Mouse (Mus musculus): ENCODE results near the gene Snx27. TPM values are rescaled to one million over a fixed set of nuclear protein-coding genes. Genes with fewer than 3 reads are reported as not detected.

Snx27 gene
- polyA plus RNA-seq, 1 experiment from 2014 or later, result 42.8 TPM

DNA sequence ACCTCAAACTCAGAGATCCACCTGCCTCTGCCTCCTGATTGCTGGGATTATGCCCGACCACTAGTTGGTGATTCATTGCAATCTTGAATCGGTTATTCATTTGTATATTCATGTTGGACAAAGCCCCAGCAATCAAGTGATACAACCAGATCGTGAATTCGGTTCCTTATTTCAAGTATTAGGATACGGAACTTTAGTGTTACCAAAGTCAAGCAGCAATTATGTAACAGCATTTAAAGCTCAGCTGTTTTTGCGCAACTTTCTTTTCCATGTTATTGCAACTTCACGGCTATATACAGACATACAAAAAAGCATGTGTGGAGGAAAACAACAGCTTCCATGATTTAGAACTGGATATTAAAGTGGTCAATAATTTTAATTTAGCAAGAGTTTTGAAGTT lies 428 bp upstream of the Snx27 start:
- Histone ChIP-seq H3K27me3 (replicated peaks; ENCODE audit: control insufficient read depth, insufficient read depth, low read length) (no peaks in the 10 kb centered on the region), H3K4me3 (ENCODE audit: low read depth, low read length) (no peak overlapping the region), H3K9me3 (replicated peaks; ENCODE audit: control insufficient read depth, low read length) (no peaks in the 10 kb centered on the region), H3K9ac (ENCODE audit: low read length) (no peak overlapping the region), H3K36me3 (ENCODE audit: control insufficient read depth, insufficient read depth, low read length) (no peaks in the 10 kb centered on the region), H3K4me1 (ENCODE audit: control insufficient read depth, insufficient read depth, low read length) (peaks cover 4% of the 10 kb centered on the region; the same call in 1 of the 2 replicates), H3K27ac (ENCODE audit: low read depth, low read length) (no peak overlapping the region), H3K4me2 (ENCODE audit: low read length) (no peak overlapping the region)
- WGBS, result 72% methylated on average over 7 of the region's 7 CpGs
- DNase-seq (ENCODE audit: low spot score) (no peak), ATAC-seq (no peak)

GRCm38 (mm10) chr3:94581793-94582455 lies 592 bp downstream of the Snx27 start:
- Histone ChIP-seq H3K9ac (ENCODE audit: low read length) (peak overlapping the region; percentile 88), H3K9me3 (replicated peaks; ENCODE audit: control insufficient read depth, low read length) (no peaks in the 10 kb centered on the region), H3K4me2 (ENCODE audit: low read length) (peak overlapping the region; percentile 90), H3K36me3 (ENCODE audit: control insufficient read depth, insufficient read depth, low read length) (no peaks in the 10 kb centered on the region), H3K27ac (ENCODE audit: low read depth, low read length) (peak overlapping the region; percentile 87), H3K4me3 (ENCODE audit: low read depth, low read length) (peak overlapping the region; percentile 85), H3K27me3 (replicated peaks; ENCODE audit: control insufficient read depth, insufficient read depth, low read length) (no peaks in the 10 kb centered on the region), H3K4me1 (ENCODE audit: control insufficient read depth, insufficient read depth, low read length) (peaks cover 4% of the 10 kb centered on the region; the same call in 1 of the 2 replicates)
- DNase-seq (ENCODE audit: low spot score) (no peak), ATAC-seq (peak; percentile 84)
- WGBS, result under 1% methylated on average over 29 of the region's 48 CpGs

- no peaks in the 10 kb centered on the region for H3K27me3 ChIP-seq (replicated peaks; ENCODE audit: control insufficient read depth, insufficient read depth, low read length)
- under 1% methylated on average over 16 of the region's 16 CpGs for WGBS
- ATAC-seq (no peak), DNase-seq (ENCODE audit: low spot score) (peak; percentile 23)
- peak overlapping the region; percentile 87; the same call in 1 of the 2 replicates for H3K27ac ChIP-seq (ENCODE audit: low read depth, low read length)
- no peaks in the 10 kb centered on the region for H3K9me3 ChIP-seq (replicated peaks; ENCODE audit: control insufficient read depth, low read length)
- peak overlapping the region; percentile 85 for H3K4me3 ChIP-seq (ENCODE audit: low read depth, low read length)
- H3K4me2 ChIP-seq (ENCODE audit: low read length), result peak overlapping the region; percentile 90
- peaks cover 4% of the 10 kb centered on the region; the same call in 1 of the 2 replicates for H3K4me1 ChIP-seq (ENCODE audit: control insufficient read depth, insufficient read depth, low read length)
- H3K36me3 ChIP-seq (ENCODE audit: control insufficient read depth, insufficient read depth, low read length), result no peaks in the 10 kb centered on the region
- H3K9ac ChIP-seq (ENCODE audit: low read length), result peak overlapping the region; percentile 88
These were observed 1.3 kb downstream of the Snx27 start for GRCm38 (mm10) chr3:94581138-94581780.

DNA sequence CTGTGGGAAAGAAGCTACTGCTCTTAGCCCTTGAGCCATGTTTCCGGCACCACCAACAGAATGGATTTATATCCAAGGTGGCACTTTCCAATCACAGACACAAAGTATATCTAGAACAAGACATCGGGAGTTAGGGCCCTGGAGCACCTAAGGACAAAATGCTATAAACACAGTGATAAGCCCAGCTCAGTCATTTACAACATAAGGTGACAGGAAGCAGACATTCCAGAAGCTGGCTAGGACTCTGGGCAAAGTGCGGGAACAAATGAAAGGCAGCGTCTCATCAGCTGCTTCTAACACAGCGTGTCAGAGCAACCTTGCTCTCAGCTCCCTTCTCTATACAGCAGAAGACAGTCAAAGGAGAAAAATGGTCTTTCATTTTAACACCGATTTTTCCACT lies 8.0 kb downstream of the Snx27 start:
- no peaks in the 10 kb centered on the region for H3K27me3 ChIP-seq (replicated peaks; ENCODE audit: control insufficient read depth, insufficient read depth, low read length)
- no peaks in the 10 kb centered on the region for H3K9me3 ChIP-seq (replicated peaks; ENCODE audit: control insufficient read depth, low read length)
- ATAC-seq (no peak), DNase-seq (ENCODE audit: low spot score) (no peak)
- no peak overlapping the region for H3K9ac ChIP-seq (ENCODE audit: low read length)
- H3K27ac ChIP-seq (ENCODE audit: low read depth, low read length), result no peak overlapping the region
- H3K36me3 ChIP-seq (ENCODE audit: control insufficient read depth, insufficient read depth, low read length), result no peaks in the 10 kb centered on the region
- whole genome bisulfite sequencing, result 88% methylated on average over 6 of the region's 6 CpGs
- H3K4me3 ChIP-seq (ENCODE audit: low read depth, low read length), result no peak overlapping the region
- no peak overlapping the region for H3K4me2 ChIP-seq (ENCODE audit: low read length)
- peaks cover 2% of the 10 kb centered on the region; the same call in 1 of the 2 replicates for H3K4me1 ChIP-seq (ENCODE audit: control insufficient read depth, insufficient read depth, low read length)

DNA sequence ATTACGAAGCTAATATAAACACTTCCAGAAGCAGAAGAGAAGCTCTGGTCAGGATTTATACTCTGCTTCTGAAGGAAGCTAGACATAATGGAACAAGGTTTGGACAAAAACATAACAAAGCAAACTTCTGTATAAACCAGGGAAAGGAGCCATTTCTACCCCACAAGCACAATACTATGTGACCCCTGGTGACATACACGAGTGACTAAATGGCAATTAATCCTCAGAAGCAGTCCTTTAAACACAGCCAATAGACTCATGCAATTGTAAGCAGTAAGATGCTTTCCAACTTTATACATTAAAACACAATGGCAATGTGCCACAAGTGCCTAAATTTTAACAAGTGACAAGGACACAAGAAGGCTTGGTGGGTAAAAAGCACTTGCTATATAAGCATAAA lies 15.3 kb downstream of the Snx27 start:
- H3K4me1 ChIP-seq (ENCODE audit: control insufficient read depth, insufficient read depth, low read length), result no peaks in the 10 kb centered on the region
- no peaks in the 10 kb centered on the region for H3K27me3 ChIP-seq (replicated peaks; ENCODE audit: control insufficient read depth, insufficient read depth, low read length)
- 52% methylated on average over 2 of the region's 2 CpGs for WGBS
- DNase-seq (ENCODE audit: low spot score), result no peak
- no peak overlapping the region for H3K4me2 ChIP-seq (ENCODE audit: low read length)
- no peak for ATAC-seq
- no peak overlapping the region for H3K4me3 ChIP-seq (ENCODE audit: low read depth, low read length)
- no peak overlapping the region for H3K27ac ChIP-seq (ENCODE audit: low read depth, low read length)
- no peaks in the 10 kb centered on the region for H3K36me3 ChIP-seq (ENCODE audit: control insufficient read depth, insufficient read depth, low read length)
- H3K9me3 ChIP-seq (replicated peaks; ENCODE audit: control insufficient read depth, low read length), result no peaks in the 10 kb centered on the region
- no peak overlapping the region for H3K9ac ChIP-seq (ENCODE audit: low read length)

DNA sequence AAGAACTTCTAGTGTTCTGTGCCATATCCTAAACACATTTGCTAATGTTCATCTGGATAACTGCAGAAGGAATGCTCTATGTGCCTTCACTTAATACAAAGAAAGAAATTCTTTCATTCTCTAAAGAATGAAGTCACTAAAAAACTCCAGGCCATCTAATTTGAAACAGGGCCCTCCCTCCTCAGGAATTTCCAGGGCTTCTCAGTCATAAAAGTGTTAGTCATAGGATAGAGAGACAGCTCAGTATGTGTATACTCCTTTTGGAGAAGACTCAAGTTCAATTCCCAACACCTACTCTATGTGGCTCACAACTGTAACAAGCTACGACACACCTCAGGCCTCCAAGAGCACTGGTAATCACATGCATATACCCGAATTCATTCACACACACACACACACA lies 17.0 kb downstream of the Snx27 start:
- H3K4me3 ChIP-seq (ENCODE audit: low read depth, low read length), result no peak overlapping the region
- H3K27me3 ChIP-seq (replicated peaks; ENCODE audit: control insufficient read depth, insufficient read depth, low read length), result no peaks in the 10 kb centered on the region
- WGBS, result 70% methylated on average over 2 of the region's 2 CpGs
- H3K9me3 ChIP-seq (replicated peaks; ENCODE audit: control insufficient read depth, low read length), result no peaks in the 10 kb centered on the region
- no peak overlapping the region for H3K27ac ChIP-seq (ENCODE audit: low read depth, low read length)
- no peak overlapping the region for H3K4me2 ChIP-seq (ENCODE audit: low read length)
- no peak for ATAC-seq
- peaks cover 7% of the 10 kb centered on the region for H3K36me3 ChIP-seq (ENCODE audit: control insufficient read depth, insufficient read depth, low read length)
- DNase-seq (ENCODE audit: low spot score), result no peak
- no peaks in the 10 kb centered on the region for H3K4me1 ChIP-seq (ENCODE audit: control insufficient read depth, insufficient read depth, low read length)
- H3K9ac ChIP-seq (ENCODE audit: low read length), result no peak overlapping the region

DNA sequence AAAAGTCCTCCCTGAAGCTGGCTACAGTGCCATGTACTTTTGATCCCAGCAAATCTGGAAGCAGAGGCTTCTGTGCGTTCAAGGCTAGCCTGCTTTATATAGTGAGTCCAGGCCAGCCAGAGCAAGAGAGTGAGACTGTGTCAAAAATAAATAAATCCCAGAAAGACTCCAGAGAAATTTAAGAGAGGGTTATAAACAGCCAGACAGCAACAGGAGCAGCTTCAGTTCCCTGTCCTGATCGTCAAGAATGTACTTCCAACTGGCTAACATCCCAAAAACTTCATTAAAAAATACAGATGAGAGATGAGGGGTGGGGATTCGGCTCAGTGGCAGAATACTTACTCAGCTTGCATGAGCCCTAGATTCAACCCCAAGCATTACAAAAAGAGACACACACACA lies 17.4 kb downstream of the Snx27 start:
- Histone ChIP-seq H3K9me3 (replicated peaks; ENCODE audit: control insufficient read depth, low read length) (no peaks in the 10 kb centered on the region), H3K4me1 (ENCODE audit: control insufficient read depth, insufficient read depth, low read length) (no peaks in the 10 kb centered on the region), H3K27me3 (replicated peaks; ENCODE audit: control insufficient read depth, insufficient read depth, low read length) (no peaks in the 10 kb centered on the region), H3K4me2 (ENCODE audit: low read length) (no peak overlapping the region), H3K27ac (ENCODE audit: low read depth, low read length) (no peak overlapping the region), H3K4me3 (ENCODE audit: low read depth, low read length) (no peak overlapping the region), H3K9ac (ENCODE audit: low read length) (no peak overlapping the region), H3K36me3 (ENCODE audit: control insufficient read depth, insufficient read depth, low read length) (peaks cover 8% of the 10 kb centered on the region)
- ATAC-seq (no peak), DNase-seq (ENCODE audit: low spot score) (no peak)
- WGBS, result 63% methylated on average over 3 of the region's 3 CpGs

DNA sequence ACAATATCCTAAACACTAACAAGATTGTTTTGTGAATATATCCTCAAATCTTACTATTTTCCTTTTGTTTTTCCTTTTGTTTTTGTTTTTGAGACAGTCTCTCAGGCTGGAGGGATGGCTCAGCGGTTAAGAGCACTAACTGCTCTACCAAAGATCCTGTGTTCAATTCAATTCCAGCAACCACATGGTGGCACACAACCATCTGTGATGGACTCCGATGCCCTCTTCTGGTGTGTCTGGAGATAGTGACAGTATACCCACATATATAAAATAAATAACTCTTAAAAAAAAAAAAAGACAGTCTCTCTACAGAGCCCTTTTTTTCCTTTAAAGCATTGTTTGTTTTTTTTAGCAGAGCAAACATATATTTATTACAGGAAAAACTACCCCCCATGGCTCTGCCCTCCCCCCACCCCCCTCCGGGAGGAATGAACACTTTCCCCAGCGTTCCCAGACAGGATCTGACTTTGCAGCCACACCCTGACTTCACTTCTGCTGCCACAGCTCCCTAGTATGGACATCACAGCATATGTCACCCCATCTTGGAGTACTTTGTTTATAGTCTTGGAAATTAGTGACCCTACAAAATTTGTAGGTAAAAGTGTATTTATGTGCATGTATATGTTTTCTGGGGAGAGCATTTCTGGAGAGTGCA lies 18.0 kb downstream of the Snx27 start:
- no peak for ATAC-seq
- DNase-seq (ENCODE audit: low spot score), result no peak
- 92% methylated on average over 4 of the region's 4 CpGs for WGBS
- Histone ChIP-seq H3K9me3 (replicated peaks; ENCODE audit: control insufficient read depth, low read length) (no peaks in the 10 kb centered on the region), H3K27ac (ENCODE audit: low read depth, low read length) (no peak overlapping the region), H3K4me2 (ENCODE audit: low read length) (no peak overlapping the region), H3K36me3 (ENCODE audit: control insufficient read depth, insufficient read depth, low read length) (peaks cover 15% of the 10 kb centered on the region), H3K4me1 (ENCODE audit: control insufficient read depth, insufficient read depth, low read length) (no peaks in the 10 kb centered on the region), H3K27me3 (replicated peaks; ENCODE audit: control insufficient read depth, insufficient read depth, low read length) (no peaks in the 10 kb centered on the region), H3K4me3 (ENCODE audit: low read depth, low read length) (no peak overlapping the region), H3K9ac (ENCODE audit: low read length) (no peak overlapping the region)

DNA sequence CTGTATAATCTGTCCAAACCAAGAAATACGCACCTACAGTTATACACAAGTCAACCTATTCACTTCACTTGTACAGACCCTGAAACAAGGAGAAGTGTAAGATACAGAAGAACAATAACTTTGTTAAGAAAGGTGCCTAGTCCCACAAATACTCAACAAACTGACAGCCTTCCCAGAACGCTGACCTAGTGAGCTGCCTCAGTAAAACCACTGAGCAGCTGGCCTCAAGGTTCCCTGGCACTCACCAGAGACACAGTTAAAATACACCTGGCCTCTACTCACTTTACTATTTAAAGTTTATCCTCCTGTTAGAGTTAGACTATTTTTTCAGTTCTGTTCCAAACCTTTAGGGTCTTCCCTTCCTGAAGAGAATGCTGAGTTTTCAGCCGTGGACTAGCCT lies 19.4 kb downstream of the Snx27 start:
- DNase-seq (ENCODE audit: low spot score) (no peak), ATAC-seq (no peak)
- Histone ChIP-seq H3K4me1 (ENCODE audit: control insufficient read depth, insufficient read depth, low read length) (no peaks in the 10 kb centered on the region), H3K9me3 (replicated peaks; ENCODE audit: control insufficient read depth, low read length) (no peaks in the 10 kb centered on the region), H3K4me2 (ENCODE audit: low read length) (no peak overlapping the region), H3K9ac (ENCODE audit: low read length) (no peak overlapping the region), H3K27me3 (replicated peaks; ENCODE audit: control insufficient read depth, insufficient read depth, low read length) (no peaks in the 10 kb centered on the region), H3K4me3 (ENCODE audit: low read depth, low read length) (no peak overlapping the region), H3K27ac (ENCODE audit: low read depth, low read length) (no peak overlapping the region), H3K36me3 (ENCODE audit: control insufficient read depth, insufficient read depth, low read length) (peaks cover 24% of the 10 kb centered on the region)
- WGBS, result 89% methylated on average over 3 of the region's 3 CpGs
